Mouse (Mus musculus): ENCODE data around the gene Bola2.
"Not testable (repeated sequence)": the region's sequence is repeated elsewhere in the genome, so short reads cannot be mapped to it uniquely, and the experiment has no call there.

Bola2 gene

GRCm38 (mm10) chr7:126708175-126708952, 13.2 kb downstream of the Bola2 start:
- DNase-seq (ENCODE audit: low read depth, low spot score) = no peak

GRCm38 (mm10) chr7:126710266-126710665, 15.1 kb downstream of the Bola2 start:
- DNase-seq (ENCODE audit: low read depth, low spot score) = no peak

- no peak for DNase-seq (ENCODE audit: low read depth, low spot score)
Measured at GRCm38 (mm10) chr7:126711910-126712309, 16.7 kb downstream of the Bola2 start.

GRCm38 (mm10) chr7:126715679-126716078, 20.5 kb downstream of the Bola2 start:
- no peak for DNase-seq (ENCODE audit: low read depth, low spot score)

GRCm38 (mm10) chr7:126717566-126717965, 22.4 kb downstream of the Bola2 start:
- no peak for DNase-seq (ENCODE audit: low read depth, low spot score)

GRCm38 (mm10) chr7:126718787-126719337, 23.7 kb downstream of the Bola2 start:
- no peak for DNase-seq (ENCODE audit: low read depth, low spot score)

GRCm38 (mm10) chr7:126721635-126722034, 26.4 kb downstream of the Bola2 start:
- no peak for DNase-seq (ENCODE audit: low read depth, low spot score)

- no peak for DNase-seq (ENCODE audit: low read depth, low spot score)
Measured at GRCm38 (mm10) chr7:126725077-126725476, 29.9 kb downstream of the Bola2 start.

GRCm38 (mm10) chr7:126725667-126726066, 30.5 kb downstream of the Bola2 start:
- no peak for DNase-seq (ENCODE audit: low read depth, low spot score)

- DNase-seq (ENCODE audit: low read depth, low spot score) = not testable (repeated sequence)
Measured at GRCm38 (mm10) chr7:126730256-126730789, 35.1 kb downstream of the Bola2 start.

- no peak for DNase-seq (ENCODE audit: low read depth, low spot score)
Measured at GRCm38 (mm10) chr7:126736122-126736521, 40.9 kb downstream of the Bola2 start.

- no peak for DNase-seq (ENCODE audit: low read depth, low spot score)
Measured at GRCm38 (mm10) chr7:126739551-126739950, 44.4 kb downstream of the Bola2 start.

- DNase-seq (ENCODE audit: low read depth, low spot score) = no peak
Measured at GRCm38 (mm10) chr7:126740132-126740735, 45.0 kb downstream of the Bola2 start.

- no peak for DNase-seq (ENCODE audit: low read depth, low spot score)
Measured at GRCm38 (mm10) chr7:126740977-126741376, 45.8 kb downstream of the Bola2 start.

- no peak for DNase-seq (ENCODE audit: low read depth, low spot score)
Measured at GRCm38 (mm10) chr7:126741452-126741851, 46.3 kb downstream of the Bola2 start.

- DNase-seq (ENCODE audit: low read depth, low spot score) = no peak
Measured at GRCm38 (mm10) chr7:126741964-126742482, 46.8 kb downstream of the Bola2 start.

GRCm38 (mm10) chr7:126746066-126746465, 50.9 kb downstream of the Bola2 start:
- DNase-seq (ENCODE audit: low read depth, low spot score) = no peak

GRCm38 (mm10) chr7:126746798-126747197, 51.6 kb downstream of the Bola2 start:
- no peak for DNase-seq (ENCODE audit: low read depth, low spot score)

- DNase-seq (ENCODE audit: low read depth, low spot score) = no peak
Measured at GRCm38 (mm10) chr7:126748824-126749223, 53.6 kb downstream of the Bola2 start.
